22 mouse cellular contexts compared by ENCODE assay signal in genomic region chr13:9599334-9600096, GRCm38 (mm10).
DNase-seq lines count a peak whose midpoint lies in the region; ATAC-seq and TF ChIP-seq lines count a peak whose summit lies in the region.
"Had no signal": no experiment of that assay in that cellular context is flagged by ENCODE, and none has a peak within 500 bp of the region (broad histone marks: within the 10 kb centered on the region; RNA-seq: fewer than 3 reads in every experiment).

No protein-coding gene starts in this region.

- no peaks in the 10 kb centered on the region for H3K79me2 ChIP-seq in myocyte (ENCODE audit: control insufficient read depth, insufficient read depth)

- intact Hi-C loops in heart, postnatal 14 days (cut with DNase I) = no loop called here

- no peak overlapping the region for H3K4me3 ChIP-seq in lung, postnatal 0 days (ENCODE audit: low read depth, low read length)
- no peak overlapping the region for H3K4me3 ChIP-seq in myocyte
- H3K4me3 ChIP-seq: embryonic facial prominence, embryonic 13.5 days; forebrain, embryonic 12.5 days; gastrocnemius, adult 2 months; heart, embryonic 13.5 days; hindbrain, embryonic 12.5 days had no signal

- H3K9ac ChIP-seq in lung, postnatal 0 days (replicated peaks; ENCODE audit: low read depth) = no peak overlapping the region
- H3K9ac ChIP-seq: embryonic facial prominence, embryonic 13.5 days; forebrain, embryonic 12.5 days; forebrain, postnatal 0 days; heart, embryonic 13.5 days; hindbrain, embryonic 12.5 days had no signal

- no peaks in the 10 kb centered on the region for H3K4me1 ChIP-seq in lung, postnatal 0 days (ENCODE audit: insufficient read depth, low read depth, low read length)
- H3K4me1 ChIP-seq: embryonic facial prominence, embryonic 13.5 days; forebrain, embryonic 12.5 days; heart, embryonic 13.5 days; hindbrain, embryonic 12.5 days had no signal

- no peaks in the 10 kb centered on the region for H3K27me3 ChIP-seq in lung, postnatal 0 days (replicated peaks; ENCODE audit: insufficient read depth, low read length)
- no peaks in the 10 kb centered on the region for H3K27me3 ChIP-seq in myocyte (ENCODE audit: control insufficient read depth, insufficient read depth, insufficient read length)
- H3K27me3 ChIP-seq: embryonic facial prominence, embryonic 13.5 days; forebrain, embryonic 12.5 days; heart, embryonic 13.5 days; hindbrain, embryonic 12.5 days had no signal

- no peak for TF ChIP-seq POLR2A in myocyte (IDR thresholded peaks at IDR 0.05; ENCODE audit: insufficient read length, low read depth)

- no peak for TF ChIP-seq CTCF in lung, postnatal 0 days (IDR thresholded peaks at IDR 0.05)

- 70% methylated on average over 6 of the region's 6 CpGs for WGBS in lung, postnatal 0 days

- DNase-seq in lung, postnatal 36 days = peak; percentile 3
- DNase-seq in lung, postnatal 0 days (ENCODE audit: low spot score) = no peak
- DNase-seq in heart, postnatal 14 days = no peak
- no peak for DNase-seq in frontal cortex, postnatal 25 days (ENCODE audit: low spot score in 2 of 2)
- no peak for DNase-seq in urinary bladder, adult 2 months (ENCODE audit: low spot score)
- DNase-seq: adrenal gland, postnatal 10 days; cerebellum, adult 11 months; cerebellum, adult 8-10 months; cerebellum, postnatal 14 days; forebrain, postnatal 0 days; gastrocnemius, adult 2 months; gastrocnemius, postnatal 25 days; heart, adult 11 months; heart, postnatal 4 days had no signal

- TF ChIP-seq EP300 in lung, postnatal 0 days (IDR thresholded peaks at IDR 0.05) = no peak

- H3K36me3 ChIP-seq in lung, postnatal 0 days (ENCODE audit: insufficient read depth, low read length) = no peaks in the 10 kb centered on the region
- H3K36me3 ChIP-seq in myocyte (ENCODE audit: control insufficient read depth, insufficient read depth) = peaks cover 6% of the 10 kb centered on the region
- H3K36me3 ChIP-seq: forebrain, embryonic 12.5 days had no signal

- no peak overlapping the region for H3ac ChIP-seq in myocyte (ENCODE audit: control insufficient read depth, insufficient read length)

- no peaks in the 10 kb centered on the region for H3K9me3 ChIP-seq in lung, postnatal 0 days (ENCODE audit: low read length)
- H3K9me3 ChIP-seq: embryonic facial prominence, embryonic 13.5 days; forebrain, embryonic 12.5 days; heart, embryonic 13.5 days; hindbrain, embryonic 12.5 days had no signal

- H3K27ac ChIP-seq in lung, postnatal 0 days (ENCODE audit: low read length) = no peak overlapping the region
- H3K27ac ChIP-seq: embryonic facial prominence, embryonic 13.5 days; forebrain, embryonic 12.5 days; gastrocnemius, adult 2 months; heart, embryonic 13.5 days; hindbrain, embryonic 12.5 days had no signal

- H3K4me2 ChIP-seq in lung, postnatal 0 days (replicated peaks; ENCODE audit: low read depth, low read length) = no peak overlapping the region
- no peak overlapping the region for H3K4me2 ChIP-seq in myocyte (ENCODE audit: low read depth)
- H3K4me2 ChIP-seq: embryonic facial prominence, embryonic 13.5 days; forebrain, embryonic 12.5 days; heart, embryonic 13.5 days; hindbrain, embryonic 12.5 days had no signal

- ATAC-seq in lung, postnatal 0 days = no peak
- peak; percentile 63 for ATAC-seq in common myeloid progenitor, adult 5-6 weeks (replicated peaks; ENCODE audit: low read depth, poor library complexity, severe bottlenecking)
- ATAC-seq: forebrain, postnatal 0 days; hindbrain, embryonic 16.5 days; inflammation-experienced regulatory T-cells, adult 6 months had no signal

TF ChIP-seq in myocyte, 11 proteins besides CTCF, POLR2A, EP300 and RAD21:
- TF ChIP-seq E2F4 (IDR thresholded peaks at IDR 0.05; ENCODE audit: insufficient read depth) = no peak
- TF ChIP-seq MYOD1 (IDR thresholded peaks at IDR 0.05; ENCODE audit: control insufficient read depth in 1 of 3, insufficient read length in 2 of 3, low read depth in 2 of 3) = peak in 2 of 3 experiments; percentile 48 to 63
- peak in 1 of 3 experiments; percentile 46 for TF ChIP-seq MYOG (IDR thresholded peaks at IDR 0.05; ENCODE audit: control insufficient read depth in 1 of 3, insufficient read depth in 1 of 3, insufficient read length in 2 of 3, low read depth in 2 of 3)
